Mouse (Mus musculus) E14TG2a.4 (cell line): Measurements from ENCODE around the gene Ptprq.

Source experiments
- H3K27me3 ChIP-seq: 2 replicates; pipeline ENCODE4 v1.6.1; 2014; ENCODE audit warnings: low read length, control low read depth; ENCODE audit not compliant: insufficient read depth
- H3K36me3 ChIP-seq: 2 replicates; pipeline ENCODE4 v1.6.1; 2014; ENCODE audit warnings: low read length, control low read depth; ENCODE audit not compliant: insufficient read depth
- H3K4me1 ChIP-seq: replicated peaks from 2 replicates; pipeline ENCODE4 v1.6.1; 2014; ENCODE audit warnings: low read depth, low read length, control low read depth
- H3K4me3 ChIP-seq: replicated peaks from 2 replicates; pipeline ENCODE4 v1.5.1; 2014; ENCODE audit warnings: mild to moderate bottlenecking, low read length
- H3K9me3 ChIP-seq: 2 replicates; pipeline ENCODE4 v1.6.1; 2014; ENCODE audit warnings: low read length, control low read depth
- CTCF ChIP-seq: conservative IDR thresholded peaks from 2 replicates; pipeline ENCODE4 v1.5.1; 2014; ENCODE audit warnings: low read length
- NANOG ChIP-seq: IDR thresholded peaks from 2 replicates; pipeline ENCODE4 v1.6.1; 2014; ENCODE audit warnings: borderline replicate concordance, low read length, mixed read lengths
- POU5F1 ChIP-seq: IDR thresholded peaks from 2 replicates; pipeline ENCODE4 v1.6.1; 2014; ENCODE audit warnings: low read length, borderline replicate concordance

Gene Ptprq

DNA sequence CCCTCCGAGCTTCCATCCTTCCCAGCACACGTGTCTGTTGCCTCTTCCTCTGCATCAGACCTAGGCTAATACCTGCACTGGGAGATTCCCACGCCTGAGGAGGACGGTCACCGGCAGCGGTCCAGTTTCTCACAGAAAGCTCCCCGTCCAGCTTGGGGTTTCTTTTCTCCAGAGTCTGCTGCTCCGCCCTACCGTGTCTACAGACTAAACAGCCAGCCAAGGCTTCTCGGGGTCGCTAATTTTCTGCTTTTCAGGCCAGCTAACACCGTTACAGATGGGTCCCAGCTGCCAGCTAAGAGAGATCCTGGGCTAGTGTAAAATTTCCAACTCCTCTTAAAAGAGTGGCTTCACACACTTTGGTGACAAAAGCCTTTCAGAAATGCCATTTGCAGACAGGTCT is 233.1 kb downstream of the Ptprq start:
- peaks cover 14% of the 10 kb centered on the region; the same call in 1 of the 2 replicates for H3K27me3 ChIP-seq
- H3K36me3 ChIP-seq, result no peaks in the 10 kb centered on the region
- no peak overlapping the region for H3K4me3 ChIP-seq
- peaks cover 27% of the 10 kb centered on the region for H3K4me1 ChIP-seq
- no peak for TF ChIP-seq CTCF
- no peak for TF ChIP-seq POU5F1
- TF ChIP-seq NANOG, result no peak
- no peaks in the 10 kb centered on the region for H3K9me3 ChIP-seq

DNA sequence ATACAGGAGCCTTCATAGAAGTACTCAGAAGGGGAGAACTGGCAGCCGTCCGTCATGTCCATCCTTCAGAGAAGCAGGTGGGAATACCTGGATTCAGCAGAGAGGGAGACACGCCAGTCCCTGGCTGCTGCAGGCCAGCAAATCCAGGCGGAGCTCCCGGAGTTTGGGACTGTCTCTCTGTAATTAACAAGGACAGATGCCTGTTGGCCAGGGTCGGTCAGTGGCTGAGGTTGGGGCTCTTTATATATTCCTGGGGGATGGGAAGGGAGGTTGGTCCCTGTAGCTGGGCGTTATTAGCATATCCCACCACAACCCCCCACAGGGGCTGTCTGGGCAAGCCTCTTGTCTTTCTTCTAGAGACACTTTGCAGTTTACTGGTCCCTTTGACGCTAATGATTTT is 234.0 kb downstream of the Ptprq start, which contains the start of gene Myf5:
Gene Myf5, minus strand, starts transcription at position 265 of the 400 bp plus-strand sequence.
- no peak for TF ChIP-seq CTCF
- TF ChIP-seq NANOG, result no peak
- TF ChIP-seq POU5F1, result no peak
- no peaks in the 10 kb centered on the region for H3K36me3 ChIP-seq
- H3K4me1 ChIP-seq, result peaks cover 27% of the 10 kb centered on the region

DNA sequence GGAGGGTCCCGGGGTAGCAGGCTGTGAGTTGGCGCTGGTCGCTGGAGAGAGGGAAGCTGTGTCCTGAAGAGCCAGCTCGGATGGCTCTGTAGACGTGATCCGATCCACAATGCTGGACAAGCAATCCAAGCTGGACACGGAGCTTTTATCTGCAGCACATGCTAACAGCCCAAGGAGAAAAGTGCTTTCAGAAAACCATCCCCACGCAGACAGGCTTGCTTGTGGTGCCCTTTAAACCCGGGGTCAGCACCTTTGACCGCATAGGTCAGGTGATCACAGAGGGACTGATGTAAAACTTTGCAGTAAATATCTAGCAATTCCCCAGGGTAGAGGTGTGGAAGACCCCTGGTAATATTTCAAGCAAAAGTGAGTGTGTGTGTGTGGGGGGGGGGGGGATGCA is 235.8 kb downstream of the Ptprq start:
- H3K9me3 ChIP-seq, result no peaks in the 10 kb centered on the region
- peaks cover 22% of the 10 kb centered on the region for H3K4me1 ChIP-seq
- no peak for TF ChIP-seq POU5F1
- no peak for TF ChIP-seq CTCF
- TF ChIP-seq NANOG, result no peak
- H3K36me3 ChIP-seq, result no peaks in the 10 kb centered on the region
- H3K4me3 ChIP-seq, result no peak overlapping the region
- peaks cover 11% of the 10 kb centered on the region; the same call in 1 of the 2 replicates for H3K27me3 ChIP-seq

More for the DNA sequence above, 234.0 kb downstream of the Ptprq start, which contains the start of gene Myf5:
- no peaks in the 10 kb centered on the region for H3K9me3 ChIP-seq
- H3K27me3 ChIP-seq, result peaks cover 11% of the 10 kb centered on the region; the same call in 1 of the 2 replicates
- no peak within 1 kb of the TSS for H3K4me3 ChIP-seq

DNA sequence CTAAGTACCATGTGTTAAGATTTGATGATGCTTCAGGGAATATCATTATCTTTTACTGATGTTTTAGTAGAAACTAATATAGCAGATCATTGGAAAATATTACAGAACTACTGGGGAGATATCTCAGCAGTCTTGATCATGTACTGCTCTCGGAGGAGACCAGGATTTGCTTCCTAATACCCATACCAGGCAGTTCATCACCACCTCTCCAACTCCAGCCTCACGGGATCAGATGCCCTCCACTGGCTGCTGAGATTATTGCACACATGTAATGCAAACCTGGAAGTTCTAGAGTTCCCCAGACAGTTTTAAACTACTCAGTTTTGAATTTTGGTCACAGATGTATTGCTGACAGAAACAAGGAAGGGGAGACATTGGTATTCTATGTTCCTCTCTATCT is 246.4 kb downstream of the Ptprq start:
- no peaks in the 10 kb centered on the region for H3K9me3 ChIP-seq
- H3K4me1 ChIP-seq, result no peaks in the 10 kb centered on the region
- H3K36me3 ChIP-seq, result no peaks in the 10 kb centered on the region
- H3K27me3 ChIP-seq, result no peaks in the 10 kb centered on the region
- TF ChIP-seq CTCF (0 out of 2 replicates have a peak, but pooled peaks have one; percentile 7), NANOG (no peak)
- no peak overlapping the region for H3K4me3 ChIP-seq

DNA sequence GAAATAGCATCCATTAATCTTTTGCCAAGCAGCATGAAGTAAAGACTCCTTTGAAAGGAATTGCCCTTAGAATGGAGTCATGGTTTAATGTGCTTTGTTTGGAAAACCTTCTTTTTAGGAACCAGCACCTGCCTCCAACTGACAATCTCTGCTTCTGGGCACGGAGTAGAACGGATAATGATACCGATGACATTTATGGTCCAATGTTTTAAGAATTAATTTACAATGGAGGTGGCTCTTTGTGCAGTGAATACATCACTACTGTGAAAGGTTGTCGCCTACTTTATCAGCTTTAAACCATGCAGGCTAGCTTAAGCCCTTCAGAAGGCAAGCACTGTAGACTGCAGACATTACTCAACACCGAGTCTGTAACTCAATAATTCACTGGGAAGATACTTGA is 248.1 kb downstream of the Ptprq start:
- H3K9me3 ChIP-seq, result no peaks in the 10 kb centered on the region
- no peaks in the 10 kb centered on the region for H3K27me3 ChIP-seq
- no peaks in the 10 kb centered on the region for H3K36me3 ChIP-seq
- no peaks in the 10 kb centered on the region for H3K4me1 ChIP-seq
- TF ChIP-seq CTCF, result no peak
- no peak overlapping the region for H3K4me3 ChIP-seq

DNA sequence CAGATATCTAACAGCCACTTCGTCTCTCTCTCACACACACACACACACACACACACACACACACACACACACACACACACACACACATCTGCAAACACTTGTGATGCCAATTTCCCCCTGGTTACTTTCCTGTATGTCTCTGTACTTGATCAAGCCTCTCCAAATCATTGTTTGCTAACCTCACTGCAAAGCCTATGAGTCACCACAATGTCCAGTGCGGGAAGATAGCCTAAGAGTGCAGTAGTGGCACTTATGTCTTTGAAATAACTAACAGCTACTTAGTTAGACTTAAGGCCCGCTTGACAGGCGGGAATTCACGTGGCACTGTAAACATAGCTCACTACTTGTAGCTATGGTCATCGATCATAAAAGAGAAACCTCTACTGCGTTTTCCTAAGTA is 252.0 kb downstream of the Ptprq start:
- H3K27me3 ChIP-seq, result no peaks in the 10 kb centered on the region
- H3K9me3 ChIP-seq, result no peaks in the 10 kb centered on the region
- H3K36me3 ChIP-seq, result no peaks in the 10 kb centered on the region
- H3K4me3 ChIP-seq, result no peak overlapping the region
- TF ChIP-seq CTCF (no peak), NANOG (no peak), POU5F1 (no peak)
- no peaks in the 10 kb centered on the region for H3K4me1 ChIP-seq
